Mouse (Mus musculus) T-cell, adult 66 days (primary cell): Measurements from ENCODE around the gene Gm10142. TPM values are rescaled to one million over a fixed set of nuclear protein-coding genes. Genes with fewer than 3 reads are reported as not detected.

Source experiments
- total RNA-seq, 2 experiments: library from RNA; stranded (reverse); gene quantifications; 3 replicates in 1 of 2; 4 replicates in 1 of 2; pipeline ENCODE4 v1.2.4; 2023

Gm10142 gene
- not detected for total RNA-seq

GRCm38 (mm10) chr10:77715507-77715906 is at the start of gene Gm10142:
Gene Gm10142 (plus strand): TSS chr10:77715807.

GRCm38 (mm10) chr10:77685895-77686664 is 29.5 kb upstream of the Gm10142 start, which contains the start of gene Tspear:
Gene Tspear (plus strand): TSS chr10:77686569.

GRCm38 (mm10) chr10:77690356-77690807 is 25.2 kb upstream of the Gm10142 start, which contains the start of gene Gm19402:
Gene Gm19402 (minus strand): TSS chr10:77690757.

GRCm38 (mm10) chr10:77697133-77697532 is 18.5 kb upstream of the Gm10142 start, which contains the start of gene Gm9508:
Gene Gm9508 (minus strand): TSS chr10:77697233.

GRCm38 (mm10) chr10:77706326-77706725 is 9.3 kb upstream of the Gm10142 start, which contains the start of gene Gm10272:
Gene Gm10272 (plus strand): TSS chr10:77706626.

GRCm38 (mm10) chr10:77711157-77711556 is 4.5 kb upstream of the Gm10142 start, which contains the start of gene Gm10024:
Gene Gm10024 (plus strand): TSS chr10:77711457.

GRCm38 (mm10) chr10:77720299-77720698 is 4.7 kb downstream of the Gm10142 start, which contains the start of gene Krtap12-1:
Gene Krtap12-1 (plus strand): TSS chr10:77720599.

GRCm38 (mm10) chr10:77726186-77726585 is 10.6 kb downstream of the Gm10142 start, which contains the start of gene Gm10100:
Gene Gm10100 (plus strand): TSS chr10:77726486.

GRCm38 (mm10) chr10:77741924-77742688 is 26.5 kb downstream of the Gm10142 start, which contains the start of gene Gm18596:
Gene Gm18596 (minus strand): TSS chr10:77742638.

GRCm38 (mm10) chr10:77751254-77751653 is 35.6 kb downstream of the Gm10142 start, which contains the start of gene Gm9736:
Gene Gm9736 (minus strand): TSS chr10:77751354.

GRCm38 (mm10) chr10:77759582-77759981 is 44.0 kb downstream of the Gm10142 start, which contains the start of gene Gm3233:
Gene Gm3233 (minus strand): TSS chr10:77759682.

Other genes starting within 250 kb of the Gm10142 start
- gene Fam207a, start 200.0 kb upstream of the Gm10142 start, total RNA-seq: 10 to 100 TPM; 28.7 to 31.2 TPM
- gene Itgb2, start 185.6 kb upstream of the Gm10142 start, total RNA-seq: 100 to 1,000 TPM; 248 to 305 TPM
- gene Pttg1ip, start 134.1 kb upstream of the Gm10142 start, total RNA-seq: 100 to 1,000 TPM; 108 to 116 TPM
- 10 to 100 TPM; 56.8 to 61.8 TPM for gene Sumo3, start 109.7 kb upstream of the Gm10142 start, total RNA-seq
- not detected for gene Gm49325, start 109.6 kb upstream of the Gm10142 start, total RNA-seq
- 10 to 100 TPM; 41.1 to 46.1 TPM for gene Ube2g2, start 93.5 kb upstream of the Gm10142 start, total RNA-seq
- 1 to 10 TPM; 1.6 to 3.3 TPM for gene Tspear, start 29.2 kb upstream of the Gm10142 start, total RNA-seq
- gene Gm19402, start 25.1 kb upstream of the Gm10142 start, total RNA-seq: not detected
- gene Gm9508, start 18.6 kb upstream of the Gm10142 start, total RNA-seq: not detected
- not detected for gene Gm10272, start 9.2 kb upstream of the Gm10142 start, total RNA-seq
- gene Gm10024, start 4.3 kb upstream of the Gm10142 start, total RNA-seq: not detected
- not detected for gene Krtap12-1, start 4.8 kb downstream of the Gm10142 start, total RNA-seq
- not detected for gene Gm10100, start 10.7 kb downstream of the Gm10142 start, total RNA-seq
- gene Gm18596, start 26.8 kb downstream of the Gm10142 start, total RNA-seq: not detected
- not detected for gene Gm9736, start 35.5 kb downstream of the Gm10142 start, total RNA-seq
- gene Gm3233, start 43.9 kb downstream of the Gm10142 start, total RNA-seq: not detected
- gene Gm3238, start 55.5 kb downstream of the Gm10142 start, total RNA-seq: not detected
- gene Gm7138, start 61.1 kb downstream of the Gm10142 start, total RNA-seq: not detected
- not detected for gene Gm3250, start 66.7 kb downstream of the Gm10142 start, total RNA-seq
- not detected for gene Gm7137, start 72.4 kb downstream of the Gm10142 start, total RNA-seq
- gene Gm9639, start 79.3 kb downstream of the Gm10142 start, total RNA-seq: not detected
- gene Gm19668, start 83.3 kb downstream of the Gm10142 start, total RNA-seq: not detected
- gene Gm9507, start 96.0 kb downstream of the Gm10142 start, total RNA-seq: not detected
- not detected for gene Gm2696, start 98.9 kb downstream of the Gm10142 start, total RNA-seq
- not detected for gene Krtap10-4, start 111.3 kb downstream of the Gm10142 start, total RNA-seq
- gene Krtap10-10, start 120.1 kb downstream of the Gm10142 start, total RNA-seq: not detected
- not detected for gene Gm36176, start 131.0 kb downstream of the Gm10142 start, total RNA-seq
- not detected for gene Gm10318, start 137.1 kb downstream of the Gm10142 start, total RNA-seq
- gene Gm3285, start 146.2 kb downstream of the Gm10142 start, total RNA-seq: not detected
- not detected for gene Lrrc3, start 186.7 kb downstream of the Gm10142 start, total RNA-seq